In genomic region chr11:115419531-115420237, GRCm38 (mm10) we compare ENCODE assay signal across 1 mouse cellular context.
TF ChIP-seq lines count a peak whose summit lies in the region.

TSS of gene Atp5h (minus strand) at chr11:115419962.
TSS of gene Kctd2 (plus strand) at chr11:115420128.

TF ChIP-seq in MEL, 35 proteins besides CTCF, POLR2A, EP300 and RAD21 (continued from another document):
- no peak for TF ChIP-seq POLR2AphosphoS5 (IDR thresholded peaks at IDR 0.05; ENCODE audit: borderline replicate concordance, low read depth, low read length)
